8 mouse cellular contexts compared by ENCODE assay signal in genomic region chr3:42110976-42111847, GRCm38 (mm10).
DNase-seq lines count a peak whose midpoint lies in the region; ATAC-seq and TF ChIP-seq lines count a peak whose summit lies in the region.

No protein-coding gene starts in this region.

- H3K9ac ChIP-seq in heart, embryonic 14.5 days (ENCODE audit: low read length) = peak overlapping the region; percentile 23; the same call in 1 of the 2 replicates

- H3K4me3 ChIP-seq in heart, embryonic 14.5 days (ENCODE audit: control insufficient read depth in 1 of 2, insufficient read depth in 1 of 2, low read depth in 1 of 2, low read length in 2 of 2) = no peak overlapping the region
- no peak overlapping the region for H3K4me3 ChIP-seq in lung, adult 2 months (replicated peaks; ENCODE audit: extremely low read depth, low read depth, low read length)

- TF ChIP-seq CTCF in lung, adult 2 months (IDR thresholded peaks at IDR 0.05; ENCODE audit: insufficient read depth, low read length) = peak; percentile 60

- ATAC-seq in heart, embryonic 14.5 days (ENCODE audit: insufficient number of reproducible peaks, insufficient read depth, low FRiP score, low read depth) = no peak
- no peak for ATAC-seq in activated CD4-positive, CD25-positive, alpha-beta regulatory T cell, adult 4 months

- no peak overlapping the region for H3K27ac ChIP-seq in heart, embryonic 14.5 days (replicated peaks in 1 of 2; ENCODE audit: control insufficient read depth in 1 of 2, insufficient read depth in 1 of 2, low read depth in 2 of 2, low read length in 2 of 2)

- H3K9me3 ChIP-seq in heart, embryonic 14.5 days (ENCODE audit: control insufficient read depth, low read length) = no peaks in the 10 kb centered on the region

- WGBS in heart, embryonic 14.5 days = 42% methylated on average over 13 of the region's 13 CpGs
- WGBS in lung, adult 2 months = 42% methylated on average over 13 of the region's 13 CpGs

- H3K4me2 ChIP-seq in heart, embryonic 14.5 days (ENCODE audit: low read length) = peak overlapping the region; percentile 52

- H3K27me3 ChIP-seq in heart, embryonic 14.5 days (ENCODE audit: control insufficient read depth, insufficient read depth, low read length) = no peaks in the 10 kb centered on the region

- DNase-seq in layer of hippocampus, adult 11-12 months (ENCODE audit: low spot score) = peak; percentile 72
- no peak for DNase-seq in layer of hippocampus, adult 9-10 months (ENCODE audit: low spot score)
- DNase-seq in embryo, embryonic 11.5 days (ENCODE audit: low read depth, low spot score) = peak; percentile 37
- peak; percentile 32 to 38 for DNase-seq in kidney, postnatal 25 days
- peak; percentile 8 for DNase-seq in lung, adult 2 months
- peak; percentile 85 for DNase-seq in retina, embryonic 14.5 days (ENCODE audit: low spot score)

- TF ChIP-seq POLR2A in lung, adult 2 months (IDR thresholded peaks at IDR 0.05; ENCODE audit: borderline replicate concordance, extremely low read depth, low read depth, low read length) = no peak

- no peaks in the 10 kb centered on the region for H3K36me3 ChIP-seq in heart, embryonic 14.5 days (ENCODE audit: control insufficient read depth, insufficient read depth, low read length)

- H3K4me1 ChIP-seq in heart, embryonic 14.5 days (ENCODE audit: control insufficient read depth in 2 of 2, insufficient read depth in 2 of 2, low read length in 2 of 2) = no peaks in the 10 kb centered on the region
- H3K4me1 ChIP-seq in lung, adult 2 months (ENCODE audit: control insufficient read depth, insufficient read depth, low read length) = no peaks in the 10 kb centered on the region
